Mouse (Mus musculus): ENCODE results near the gene Hhatl. TPM values are rescaled to one million over a fixed set of nuclear protein-coding genes. Genes with fewer than 3 reads are reported as not detected.

The Hhatl gene
- polyA plus RNA-seq (2015; fragmentation: Nextera tagmentation; extraction: Ambion mirVana) = 0.16 TPM in 1 of 2 replicates, not detected in the other

- H3K9ac ChIP-seq (ENCODE audit: low read depth, low read length) = no peak within 1 kb of the TSS
- no peak within 1 kb of the TSS for H3K27ac ChIP-seq (ENCODE audit: low read length)
- H3K4me1 ChIP-seq (ENCODE audit: control insufficient read depth, insufficient read depth, low read length) = 0 out of 2 replicates have a peak, but pooled peaks cover 2% of the 10 kb centered on the region
- ATAC-seq = no peak
- no peak within 1 kb of the TSS for H3K4me3 ChIP-seq (ENCODE audit: low read depth, low read length)
- 46% methylated on average over 24 of the region's 24 CpGs for WGBS
- H3K27me3 ChIP-seq (ENCODE audit: control insufficient read depth, insufficient read depth, low read depth, low read length) = no peaks in the 10 kb centered on the region
- H3K36me3 ChIP-seq (ENCODE audit: control insufficient read depth, insufficient read depth, low read length) = no peaks in the 10 kb centered on the region
- H3K9me3 ChIP-seq (replicated peaks; ENCODE audit: control insufficient read depth, low read length, poor library complexity, severe bottlenecking) = no peaks in the 10 kb centered on the region
- H3K4me2 ChIP-seq (ENCODE audit: low read length) = no peak within 1 kb of the TSS
These were observed at the start of gene Hhatl for GRCm38 (mm10) chr9:121791757-121792521. Gene Hhatl (minus strand): TSS chr9:121792507.

GRCm38 (mm10) chr9:121839622-121839965 is 47.3 kb upstream of the Hhatl start:
- peak; percentile 66 for ATAC-seq
- Histone ChIP-seq H3K4me2 (ENCODE audit: low read length) (peak overlapping the region; percentile 54), H3K36me3 (ENCODE audit: control insufficient read depth, insufficient read depth, low read length) (no peaks in the 10 kb centered on the region), H3K4me1 (ENCODE audit: control insufficient read depth, insufficient read depth, low read length) (peaks cover 3% of the 10 kb centered on the region; the same call in 1 of the 2 replicates), H3K4me3 (ENCODE audit: low read depth, low read length) (peak overlapping the region; percentile 48), H3K27me3 (ENCODE audit: control insufficient read depth, insufficient read depth, low read depth, low read length) (no peaks in the 10 kb centered on the region), H3K9me3 (replicated peaks; ENCODE audit: control insufficient read depth, low read length, poor library complexity, severe bottlenecking) (no peaks in the 10 kb centered on the region), H3K27ac (ENCODE audit: low read length) (no peak overlapping the region), H3K9ac (ENCODE audit: low read depth, low read length) (peak overlapping the region; percentile 47)
- 30% methylated on average over 7 of the region's 7 CpGs for WGBS

- no peaks in the 10 kb centered on the region for H3K9me3 ChIP-seq (replicated peaks; ENCODE audit: control insufficient read depth, low read length, poor library complexity, severe bottlenecking)
- 3% methylated on average over 57 of the region's 61 CpGs for WGBS
- peak within 1 kb of the TSS; percentile 47 for H3K9ac ChIP-seq (ENCODE audit: low read depth, low read length)
- peak within 1 kb of the TSS; percentile 48 for H3K4me3 ChIP-seq (ENCODE audit: low read depth, low read length)
- no peak within 1 kb of the TSS for H3K27ac ChIP-seq (ENCODE audit: low read length)
- H3K4me2 ChIP-seq (ENCODE audit: low read length) = peak within 1 kb of the TSS; percentile 54
- peaks cover 3% of the 10 kb centered on the region; the same call in 1 of the 2 replicates for H3K4me1 ChIP-seq (ENCODE audit: control insufficient read depth, insufficient read depth, low read length)
- no peaks in the 10 kb centered on the region for H3K36me3 ChIP-seq (ENCODE audit: control insufficient read depth, insufficient read depth, low read length)
- ATAC-seq = peak; percentile 96
- no peaks in the 10 kb centered on the region for H3K27me3 ChIP-seq (ENCODE audit: control insufficient read depth, insufficient read depth, low read depth, low read length)
These were observed 46.7 kb upstream of the Hhatl start, which contains the start of gene Ccdc13 for GRCm38 (mm10) chr9:121838829-121839621. Gene Ccdc13 (minus strand): TSS chr9:121839461.

GRCm38 (mm10) chr9:121838008-121838407 is 45.7 kb upstream of the Hhatl start:
- Histone ChIP-seq H3K36me3 (ENCODE audit: control insufficient read depth, insufficient read depth, low read length) (no peaks in the 10 kb centered on the region), H3K4me1 (ENCODE audit: control insufficient read depth, insufficient read depth, low read length) (peaks cover 3% of the 10 kb centered on the region; the same call in 1 of the 2 replicates), H3K27ac (ENCODE audit: low read length) (no peak overlapping the region), H3K4me3 (ENCODE audit: low read depth, low read length) (no peak overlapping the region), H3K27me3 (ENCODE audit: control insufficient read depth, insufficient read depth, low read depth, low read length) (no peaks in the 10 kb centered on the region), H3K9ac (ENCODE audit: low read depth, low read length) (no peak overlapping the region), H3K9me3 (replicated peaks; ENCODE audit: control insufficient read depth, low read length, poor library complexity, severe bottlenecking) (no peaks in the 10 kb centered on the region), H3K4me2 (ENCODE audit: low read length) (no peak overlapping the region)
- 94% methylated on average over 6 of the region's 6 CpGs for WGBS
- no peak for ATAC-seq

GRCm38 (mm10) chr9:121833825-121834224 is 41.5 kb upstream of the Hhatl start:
- ATAC-seq = no peak
- H3K9me3 ChIP-seq (replicated peaks; ENCODE audit: control insufficient read depth, low read length, poor library complexity, severe bottlenecking) = no peaks in the 10 kb centered on the region
- no peak overlapping the region for H3K9ac ChIP-seq (ENCODE audit: low read depth, low read length)
- 84% methylated on average over 11 of the region's 11 CpGs for WGBS
- no peak overlapping the region for H3K4me3 ChIP-seq (ENCODE audit: low read depth, low read length)
- no peak overlapping the region for H3K27ac ChIP-seq (ENCODE audit: low read length)
- H3K36me3 ChIP-seq (ENCODE audit: control insufficient read depth, insufficient read depth, low read length) = no peaks in the 10 kb centered on the region
- no peaks in the 10 kb centered on the region for H3K4me1 ChIP-seq (ENCODE audit: control insufficient read depth, insufficient read depth, low read length)
- no peaks in the 10 kb centered on the region for H3K27me3 ChIP-seq (ENCODE audit: control insufficient read depth, insufficient read depth, low read depth, low read length)
- no peak overlapping the region for H3K4me2 ChIP-seq (ENCODE audit: low read length)

GRCm38 (mm10) chr9:121830956-121831293 is 38.6 kb upstream of the Hhatl start:
- H3K9me3 ChIP-seq (replicated peaks; ENCODE audit: control insufficient read depth, low read length, poor library complexity, severe bottlenecking) = no peaks in the 10 kb centered on the region
- no peak overlapping the region for H3K4me3 ChIP-seq (ENCODE audit: low read depth, low read length)
- no peaks in the 10 kb centered on the region for H3K27me3 ChIP-seq (ENCODE audit: control insufficient read depth, insufficient read depth, low read depth, low read length)
- no peaks in the 10 kb centered on the region for H3K36me3 ChIP-seq (ENCODE audit: control insufficient read depth, insufficient read depth, low read length)
- no peak overlapping the region for H3K9ac ChIP-seq (ENCODE audit: low read depth, low read length)
- no peak overlapping the region for H3K27ac ChIP-seq (ENCODE audit: low read length)
- peak; percentile 84 for ATAC-seq
- WGBS = 35% methylated on average over 6 of the region's 6 CpGs
- H3K4me2 ChIP-seq (ENCODE audit: low read length) = no peak overlapping the region
- H3K4me1 ChIP-seq (ENCODE audit: control insufficient read depth, insufficient read depth, low read length) = no peaks in the 10 kb centered on the region

GRCm38 (mm10) chr9:121830243-121830955 is 38.1 kb upstream of the Hhatl start:
- Histone ChIP-seq H3K4me3 (ENCODE audit: low read depth, low read length) (no peak overlapping the region), H3K27ac (ENCODE audit: low read length) (no peak overlapping the region), H3K4me1 (ENCODE audit: control insufficient read depth, insufficient read depth, low read length) (no peaks in the 10 kb centered on the region), H3K4me2 (ENCODE audit: low read length) (no peak overlapping the region), H3K36me3 (ENCODE audit: control insufficient read depth, insufficient read depth, low read length) (no peaks in the 10 kb centered on the region), H3K9me3 (replicated peaks; ENCODE audit: control insufficient read depth, low read length, poor library complexity, severe bottlenecking) (no peaks in the 10 kb centered on the region), H3K27me3 (ENCODE audit: control insufficient read depth, insufficient read depth, low read depth, low read length) (no peaks in the 10 kb centered on the region), H3K9ac (ENCODE audit: low read depth, low read length) (no peak overlapping the region)
- WGBS = 82% methylated on average over 6 of the region's 6 CpGs
- no peak for ATAC-seq

GRCm38 (mm10) chr9:121829270-121829992 is 37.1 kb upstream of the Hhatl start:
- Histone ChIP-seq H3K4me3 (ENCODE audit: low read depth, low read length) (no peak overlapping the region), H3K9ac (ENCODE audit: low read depth, low read length) (no peak overlapping the region), H3K27me3 (ENCODE audit: control insufficient read depth, insufficient read depth, low read depth, low read length) (no peaks in the 10 kb centered on the region), H3K4me1 (ENCODE audit: control insufficient read depth, insufficient read depth, low read length) (no peaks in the 10 kb centered on the region), H3K4me2 (ENCODE audit: low read length) (no peak overlapping the region), H3K36me3 (ENCODE audit: control insufficient read depth, insufficient read depth, low read length) (no peaks in the 10 kb centered on the region), H3K9me3 (replicated peaks; ENCODE audit: control insufficient read depth, low read length, poor library complexity, severe bottlenecking) (no peaks in the 10 kb centered on the region), H3K27ac (ENCODE audit: low read length) (no peak overlapping the region)
- WGBS = 67% methylated on average over 7 of the region's 7 CpGs
- ATAC-seq = no peak
